Mouse (Mus musculus): ENCODE results near the gene Ctnnbip1.

Ctnnbip1 gene

GRCm38 (mm10) chr4:149523961-149524360 is 5.9 kb downstream of the Ctnnbip1 start:
- no peak for DNase-seq

GRCm38 (mm10) chr4:149525170-149525569 is 7.1 kb downstream of the Ctnnbip1 start:
- no peak for DNase-seq

GRCm38 (mm10) chr4:149525811-149526210 is 7.8 kb downstream of the Ctnnbip1 start:
- no peak for DNase-seq

GRCm38 (mm10) chr4:149526330-149526729 is 8.3 kb downstream of the Ctnnbip1 start:
- no peak for DNase-seq

GRCm38 (mm10) chr4:149527621-149528354 is 9.8 kb downstream of the Ctnnbip1 start:
- DNase-seq, result no peak

- DNase-seq, result no peak
These were observed 11.7 kb downstream of the Ctnnbip1 start for GRCm38 (mm10) chr4:149529691-149530090.

- no peak for DNase-seq
These were observed 21.4 kb downstream of the Ctnnbip1 start for GRCm38 (mm10) chr4:149539441-149539840.

- DNase-seq, result no peak
These were observed 23.9 kb downstream of the Ctnnbip1 start for GRCm38 (mm10) chr4:149541935-149542334.

- DNase-seq, result no peak
These were observed 24.4 kb downstream of the Ctnnbip1 start for GRCm38 (mm10) chr4:149542431-149542830.

GRCm38 (mm10) chr4:149542927-149543553 is 25.0 kb downstream of the Ctnnbip1 start:
- peak; percentile 81 for DNase-seq

GRCm38 (mm10) chr4:149544892-149545291 is 26.9 kb downstream of the Ctnnbip1 start:
- no peak for DNase-seq

- no peak for DNase-seq
These were observed 28.9 kb downstream of the Ctnnbip1 start for GRCm38 (mm10) chr4:149546797-149547444.

- DNase-seq, result no peak
These were observed 29.5 kb downstream of the Ctnnbip1 start for GRCm38 (mm10) chr4:149547523-149547922.

- DNase-seq, result peak; percentile 87
These were observed 31.3 kb downstream of the Ctnnbip1 start for GRCm38 (mm10) chr4:149549221-149549925.

GRCm38 (mm10) chr4:149550866-149551265 is 32.8 kb downstream of the Ctnnbip1 start:
- no peak for DNase-seq

- DNase-seq, result no peak
These were observed 33.7 kb downstream of the Ctnnbip1 start for GRCm38 (mm10) chr4:149551696-149552095.

- no peak for DNase-seq
These were observed 35.8 kb downstream of the Ctnnbip1 start for GRCm38 (mm10) chr4:149553834-149554233.

GRCm38 (mm10) chr4:149556111-149556510 is 38.1 kb downstream of the Ctnnbip1 start:
- no peak for DNase-seq

GRCm38 (mm10) chr4:149557905-149558304 is 39.9 kb downstream of the Ctnnbip1 start:
- no peak for DNase-seq

- no peak for DNase-seq
These were observed 40.4 kb downstream of the Ctnnbip1 start for GRCm38 (mm10) chr4:149558389-149558788.

- DNase-seq, result no peak
These were observed 43.4 kb downstream of the Ctnnbip1 start for GRCm38 (mm10) chr4:149561392-149561791.

GRCm38 (mm10) chr4:149561986-149562904 is 44.2 kb downstream of the Ctnnbip1 start:
- DNase-seq, result peak; percentile 72

Data from cerebellum, adult 11 months (tissue).